Mouse (Mus musculus) liver, embryonic 12.5 days (tissue): Measurements from ENCODE around the gene Spa17. TPM values are rescaled to one million over a fixed set of nuclear protein-coding genes. Genes with fewer than 3 reads are reported as not detected.

Experiments used
- ATAC-seq: fragments of 200-750 bp; cut with Nextera tagmentation; 2 replicates; pipeline ENCODE4 v1.8.0; 2017; ENCODE audit warnings: moderate number of reproducible peaks, mild to moderate bottlenecking, moderate library complexity
- H3K27ac ChIP-seq: fragments of 300-500 bp; sonication (generic); 2 replicates; pipeline ENCODE4 v1.5.1; 2016; ENCODE audit warnings: mild to moderate bottlenecking
- H3K27me3 ChIP-seq: fragments of 300-500 bp; sonication (generic); replicated peaks from 2 replicates; pipeline ENCODE4 v1.6.1; 2016; ENCODE audit warnings: mild to moderate bottlenecking, moderate library complexity
- H3K36me3 ChIP-seq: fragments of 300-500 bp; sonication (generic); 2 replicates; pipeline ENCODE4 v1.6.1; 2016; ENCODE audit warnings: mild to moderate bottlenecking, moderate library complexity
- H3K4me1 ChIP-seq: fragments of 300-500 bp; sonication (generic); 2 replicates; pipeline ENCODE4 v1.6.1; 2016
- H3K4me2 ChIP-seq: fragments of 300-500 bp; sonication (generic); 2 replicates; pipeline ENCODE4 v1.6.1; 2016; ENCODE audit warnings: mild to moderate bottlenecking, moderate library complexity
- H3K4me3 ChIP-seq: fragments of 300-500 bp; sonication (generic); 2 replicates; pipeline ENCODE4 v1.5.1; 2016; ENCODE audit warnings: mild to moderate bottlenecking, moderate library complexity
- H3K9ac ChIP-seq: fragments of 300-500 bp; sonication (generic); 2 replicates; pipeline ENCODE4 v1.6.1; 2016; ENCODE audit warnings: mild to moderate bottlenecking, moderate library complexity
- H3K9me3 ChIP-seq: fragments of 300-500 bp; sonication (generic); replicated peaks from 2 replicates; pipeline ENCODE4 v1.6.1; 2016; ENCODE audit warnings: mild to moderate bottlenecking, moderate library complexity
- WGBS: fragments of 180-500 bp; shearing (Covaris S2); methylation state at CpG from one replicate; pipeline ENCODE4 v1.1.7; 2016; ENCODE audit not compliant: insufficient replicate concordance; 5-methylcytosine and 5-hydroxymethylcytosine counted together
- polyA plus RNA-seq: library from polyadenylated mRNA; unstranded; fragments of >200 nt; fragmentation: Nextera tagmentation; extraction: Ambion mirVana; gene quantifications from 2 replicates; pipeline ENCODE4 v1.2.1, GENCODE M21; 2016

The Spa17 gene
- polyA plus RNA-seq, 1 experiment from 2014 or later = 2.8 TPM

DNA sequence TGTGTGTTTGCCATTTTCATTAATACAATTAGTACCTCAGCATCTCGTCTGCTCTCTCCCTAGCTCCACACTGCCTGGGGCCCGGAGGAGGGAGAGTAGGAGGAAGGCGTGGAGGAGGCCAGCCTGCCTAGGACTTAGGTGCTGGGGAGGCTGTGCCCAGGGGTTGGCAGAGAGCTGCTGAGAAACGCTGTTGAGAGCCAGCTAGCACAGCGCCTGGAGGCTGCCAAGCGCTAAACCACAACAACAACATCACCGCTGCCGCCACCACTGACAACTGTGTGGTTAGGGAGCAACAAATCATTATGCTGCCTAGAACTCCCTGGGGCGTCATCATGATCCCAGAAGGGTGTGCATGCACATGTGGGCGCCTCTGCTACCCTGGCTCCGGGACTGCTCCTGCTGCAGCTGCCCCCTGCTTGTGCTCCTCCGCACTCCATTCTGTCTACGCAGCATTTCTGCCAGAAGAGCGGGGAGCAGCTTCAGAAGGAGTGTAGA, 37.0 kb downstream of the Spa17 start:
- ATAC-seq = peak; percentile 28; the same call in 1 of the 2 replicates
- no peaks in the 10 kb centered on the region for H3K36me3 ChIP-seq
- H3K9ac ChIP-seq = no peak overlapping the region
- no peak overlapping the region for H3K4me3 ChIP-seq
- H3K27ac ChIP-seq = no peak overlapping the region
- H3K9me3 ChIP-seq = no peaks in the 10 kb centered on the region
- H3K27me3 ChIP-seq = no peaks in the 10 kb centered on the region
- H3K4me1 ChIP-seq = peaks cover 24% of the 10 kb centered on the region
- WGBS = 31% methylated on average over 14 of the region's 14 CpGs
- peak overlapping the region; percentile 28; the same call in 1 of the 2 replicates for H3K4me2 ChIP-seq

DNA sequence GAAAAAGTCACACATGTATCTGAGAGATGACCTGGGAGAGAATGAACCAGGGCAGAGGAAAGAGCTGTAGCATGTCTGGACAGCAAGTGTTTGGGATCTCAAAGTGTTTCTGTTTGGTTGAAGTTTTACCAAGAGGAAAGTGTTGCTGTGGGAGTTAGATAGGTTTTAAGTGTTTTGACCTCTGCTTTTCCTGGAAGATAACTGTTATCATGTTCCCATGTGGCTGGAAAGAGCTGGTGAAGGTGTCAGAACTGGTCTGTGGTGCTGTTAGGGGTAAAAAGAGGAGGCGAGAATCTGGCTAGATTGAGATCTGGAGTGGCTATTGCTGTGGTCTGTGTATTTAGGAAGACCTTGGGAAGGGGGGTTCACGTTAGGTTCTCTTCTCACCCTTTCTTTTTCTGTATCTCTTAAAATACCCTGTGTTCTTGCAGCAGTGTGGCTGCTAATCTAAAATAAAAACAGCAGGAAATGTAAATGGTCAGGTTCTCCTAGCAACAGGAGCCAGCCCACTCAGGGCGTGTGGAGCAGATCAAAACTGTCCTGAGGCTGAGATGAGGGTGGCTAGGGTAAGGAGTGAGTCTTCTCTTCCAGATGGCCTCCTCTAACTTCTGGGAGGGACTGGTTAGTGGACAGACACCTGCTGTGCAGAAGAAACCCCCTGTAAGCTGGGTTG, 41.2 kb downstream of the Spa17 start:
- H3K9me3 ChIP-seq = no peaks in the 10 kb centered on the region
- H3K4me2 ChIP-seq = 0 out of 2 replicates have a peak overlapping the region, but pooled peaks have one; percentile 20
- 10% methylated on average over 3 of the region's 3 CpGs for WGBS
- H3K27ac ChIP-seq = peak overlapping the region; percentile 45
- ATAC-seq = peak; percentile 25
- H3K27me3 ChIP-seq = no peaks in the 10 kb centered on the region
- H3K36me3 ChIP-seq = no peaks in the 10 kb centered on the region
- no peak overlapping the region for H3K4me3 ChIP-seq
- H3K9ac ChIP-seq = no peak overlapping the region
- H3K4me1 ChIP-seq = peaks cover 62% of the 10 kb centered on the region

DNA sequence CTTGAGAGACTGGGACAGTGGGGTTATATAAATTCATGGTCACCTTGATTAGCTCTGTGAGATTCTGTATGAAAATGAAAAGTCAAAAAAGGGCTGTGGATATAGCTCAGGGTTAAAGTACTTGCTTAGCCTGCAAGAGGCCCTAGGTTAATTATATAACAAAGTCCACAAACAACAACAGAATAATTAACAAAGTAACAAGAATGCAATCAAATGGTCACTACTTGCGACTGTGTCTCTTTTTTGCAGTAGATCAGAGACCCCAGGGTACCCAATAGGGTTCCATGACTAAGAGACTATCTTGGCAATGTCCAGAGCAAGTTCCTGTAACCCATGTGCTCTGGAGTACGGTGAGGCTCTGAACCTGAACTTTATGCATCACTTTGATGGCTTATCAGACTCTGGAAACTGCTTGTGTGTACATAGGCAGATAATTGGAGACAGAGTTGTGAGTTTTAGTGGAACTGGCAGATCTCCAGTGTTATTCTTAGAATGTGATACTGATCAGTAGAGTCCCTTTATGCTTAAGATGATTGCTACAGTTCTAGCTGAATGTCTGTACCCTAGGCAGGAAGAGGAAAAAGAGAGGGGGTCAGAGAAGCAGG, 44.2 kb downstream of the Spa17 start:
- Histone ChIP-seq H3K9me3 (no peaks in the 10 kb centered on the region), H3K4me1 (peaks cover 77% of the 10 kb centered on the region), H3K27me3 (no peaks in the 10 kb centered on the region), H3K9ac (no peak overlapping the region), H3K4me2 (no peak overlapping the region), H3K36me3 (no peaks in the 10 kb centered on the region), H3K4me3 (no peak overlapping the region), H3K27ac (peak overlapping the region; percentile 36; the same call in 1 of the 2 replicates)
- ATAC-seq = peak; percentile 61
- WGBS = 43% methylated on average over 2 of the region's 2 CpGs

DNA sequence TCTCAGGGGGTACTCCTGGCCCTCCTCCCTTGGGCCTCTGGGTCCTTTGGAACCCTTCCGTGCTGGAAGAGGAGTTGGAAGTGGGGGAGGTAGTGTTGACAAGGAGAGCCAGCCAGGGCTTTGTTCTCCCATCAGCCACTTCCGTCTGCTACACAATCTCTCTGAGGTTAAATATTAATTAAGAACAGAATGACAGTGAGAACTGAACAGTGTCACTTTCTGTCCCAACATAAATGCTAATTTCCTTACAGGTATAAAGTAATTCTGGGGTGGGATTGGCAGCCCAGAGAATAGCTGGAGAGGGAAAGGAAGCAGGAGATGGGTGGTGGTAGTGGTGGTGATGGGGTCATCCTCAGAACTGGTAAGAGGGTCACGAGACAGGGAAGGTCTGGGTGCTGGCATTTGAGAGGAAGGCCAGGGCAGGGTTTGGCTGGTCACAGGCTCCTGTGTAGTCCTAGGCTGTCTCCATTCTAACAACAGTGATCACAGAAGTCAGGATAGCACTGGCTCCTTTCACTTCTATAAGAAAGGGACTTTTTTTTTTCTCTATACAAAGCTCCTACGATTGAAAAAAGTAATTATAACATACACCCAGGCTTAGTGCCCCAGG, 44.8 kb downstream of the Spa17 start:
- Histone ChIP-seq H3K4me2 (peak overlapping the region; percentile 57), H3K36me3 (no peaks in the 10 kb centered on the region), H3K4me1 (peaks cover 83% of the 10 kb centered on the region), H3K4me3 (no peak overlapping the region), H3K27ac (peak overlapping the region; percentile 42), H3K9me3 (no peaks in the 10 kb centered on the region), H3K27me3 (no peaks in the 10 kb centered on the region), H3K9ac (0 out of 2 replicates have a peak overlapping the region, but pooled peaks have one; percentile 1)
- 34% methylated on average over 4 of the region's 4 CpGs for WGBS
- peak; percentile 25; the same call in 1 of the 2 replicates for ATAC-seq

DNA sequence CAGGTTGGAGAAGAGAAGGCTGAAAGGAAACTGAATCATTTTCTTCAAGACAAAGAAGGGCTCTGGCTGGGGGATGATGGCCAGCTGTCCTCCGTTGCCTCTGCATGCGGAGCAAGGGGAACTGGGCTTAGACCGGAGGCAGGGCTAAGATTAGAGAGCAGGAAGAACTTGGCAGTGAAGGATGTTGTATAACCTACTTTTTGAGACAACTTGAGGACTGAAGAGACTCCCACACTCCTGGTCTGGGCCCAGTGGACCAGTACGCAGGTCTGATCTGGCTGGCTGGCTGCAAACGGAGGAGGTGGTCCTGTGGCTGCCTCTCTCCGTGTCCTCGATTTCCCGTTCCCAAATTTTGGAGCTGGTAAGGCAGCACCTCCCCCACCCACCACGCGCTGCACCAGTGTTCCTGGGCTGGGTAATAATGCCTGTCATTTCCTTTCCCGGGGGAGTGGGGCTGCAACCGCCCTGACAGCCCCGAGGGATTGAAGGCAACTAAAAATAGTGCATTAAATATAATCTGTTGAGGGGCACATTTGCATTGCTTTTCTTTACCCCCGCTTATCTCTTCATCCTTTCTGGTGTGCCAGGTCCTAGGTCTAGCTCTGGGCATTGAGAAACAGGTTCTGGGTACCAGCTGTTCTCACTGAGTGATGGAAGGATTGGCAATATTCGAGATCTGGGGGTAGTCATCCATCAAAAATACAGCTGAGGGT, 45.5 kb downstream of the Spa17 start:
- Histone ChIP-seq H3K36me3 (no peaks in the 10 kb centered on the region), H3K4me3 (peak overlapping the region; percentile 15), H3K27ac (peak overlapping the region; percentile 42), H3K4me1 (peaks cover 86% of the 10 kb centered on the region), H3K27me3 (no peaks in the 10 kb centered on the region), H3K9ac (peak overlapping the region; percentile 1; the same call in 1 of the 2 replicates), H3K9me3 (no peaks in the 10 kb centered on the region), H3K4me2 (peak overlapping the region; percentile 57)
- WGBS = 14% methylated on average over 15 of the region's 15 CpGs
- ATAC-seq = peak; percentile 33

DNA sequence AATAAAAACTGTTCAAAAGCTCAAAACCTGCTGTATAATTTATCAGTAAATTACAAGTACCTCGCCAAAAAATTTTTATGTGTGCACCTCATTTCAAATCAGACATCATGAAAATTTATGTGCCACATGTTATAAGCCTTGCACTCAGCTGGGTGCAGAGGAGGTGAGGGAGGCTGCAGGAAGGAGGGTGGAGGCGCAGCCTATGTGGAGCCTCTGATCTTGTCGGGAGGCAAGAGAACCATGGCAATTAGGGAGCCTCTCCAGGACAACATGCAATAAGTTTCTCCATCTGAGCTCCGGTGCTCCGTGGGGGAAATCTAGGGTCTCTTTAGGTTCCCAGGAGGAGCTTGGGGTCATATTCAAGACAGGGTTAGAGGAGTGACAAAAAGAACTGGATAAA, 46.1 kb downstream of the Spa17 start:
- 22% methylated on average over 5 of the region's 5 CpGs for WGBS
- Histone ChIP-seq H3K4me2 (peak overlapping the region; percentile 57), H3K36me3 (no peaks in the 10 kb centered on the region), H3K27me3 (no peaks in the 10 kb centered on the region), H3K4me1 (peaks cover 85% of the 10 kb centered on the region), H3K9me3 (no peaks in the 10 kb centered on the region), H3K27ac (peak overlapping the region; percentile 42), H3K9ac (peak overlapping the region; percentile 1; the same call in 1 of the 2 replicates), H3K4me3 (peak overlapping the region; percentile 15; the same call in 1 of the 2 replicates)
- peak; percentile 69 for ATAC-seq

DNA sequence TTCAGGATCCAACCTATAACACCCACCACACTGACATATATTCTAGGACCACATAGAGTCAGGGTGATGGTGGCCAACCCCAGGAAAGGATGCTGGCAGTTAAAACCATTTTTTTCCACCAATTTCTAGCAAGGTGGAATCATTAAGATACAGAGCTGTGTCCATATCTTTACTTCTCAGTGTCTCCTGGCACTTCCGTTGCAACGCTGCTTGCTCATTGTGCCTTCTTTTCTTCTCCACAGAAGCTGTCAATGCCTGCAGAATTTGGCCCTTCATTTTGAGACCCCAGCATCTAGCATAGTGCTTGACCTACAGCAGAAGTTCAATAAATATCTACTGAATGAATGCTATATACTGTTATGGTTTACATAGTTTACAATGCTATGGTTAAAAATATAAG, 46.5 kb downstream of the Spa17 start:
- H3K36me3 ChIP-seq = no peaks in the 10 kb centered on the region
- no peak overlapping the region for H3K9ac ChIP-seq
- H3K9me3 ChIP-seq = no peaks in the 10 kb centered on the region
- H3K4me3 ChIP-seq = no peak overlapping the region
- H3K27ac ChIP-seq = peak overlapping the region; percentile 39; the same call in 1 of the 2 replicates
- no peak for ATAC-seq
- H3K4me2 ChIP-seq = peak overlapping the region; percentile 57; the same call in 1 of the 2 replicates
- H3K4me1 ChIP-seq = peaks cover 85% of the 10 kb centered on the region
- 33% methylated on average over 2 of the region's 2 CpGs for WGBS
- H3K27me3 ChIP-seq = no peaks in the 10 kb centered on the region

DNA sequence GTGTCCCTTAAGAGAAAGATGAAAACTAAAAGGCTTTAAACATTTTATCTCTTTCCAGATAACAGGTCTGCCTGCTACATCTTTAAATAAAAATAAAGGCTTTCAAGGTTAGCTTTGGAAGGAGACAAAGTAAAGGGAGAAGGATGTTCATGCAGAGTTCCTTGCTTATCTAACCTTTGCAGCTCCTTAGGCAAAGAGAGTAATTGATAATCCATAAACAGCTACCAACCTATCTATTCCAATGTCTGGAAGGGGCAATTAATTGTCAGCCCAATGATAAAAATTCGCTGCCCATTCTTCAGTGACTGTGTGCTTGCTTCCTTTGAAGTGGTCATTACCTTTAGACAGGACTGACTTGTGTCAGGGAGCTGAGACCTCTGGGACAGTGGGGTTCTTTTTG, 49.7 kb downstream of the Spa17 start:
- Histone ChIP-seq H3K9me3 (no peaks in the 10 kb centered on the region), H3K9ac (no peak overlapping the region), H3K27me3 (no peaks in the 10 kb centered on the region; the same call in 1 of the 2 replicates), H3K4me2 (no peak overlapping the region), H3K27ac (no peak overlapping the region), H3K36me3 (no peaks in the 10 kb centered on the region), H3K4me1 (peaks cover 58% of the 10 kb centered on the region), H3K4me3 (no peak overlapping the region)
- 0% methylated on average over 1 of the region's 1 CpGs for WGBS
- ATAC-seq = no peak; the same call in 1 of the 2 replicates

DNA sequence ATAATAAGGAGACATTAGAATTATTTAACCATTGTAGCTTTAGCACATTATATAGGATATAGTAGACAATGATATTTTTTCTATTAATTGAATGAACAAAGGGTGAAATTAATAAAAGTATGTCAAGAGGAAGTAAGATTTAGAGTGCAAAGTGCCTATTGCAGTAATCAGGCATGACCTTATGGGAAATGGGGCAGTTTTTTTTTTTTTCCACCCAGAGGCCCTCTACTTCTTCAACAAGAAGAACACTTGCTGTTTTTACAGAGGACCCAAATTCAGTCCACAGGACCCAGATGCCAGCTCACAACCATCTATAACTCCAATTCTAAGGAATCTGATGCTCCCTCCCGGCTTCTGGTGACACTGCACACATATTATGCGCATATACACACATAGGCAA, 52.9 kb downstream of the Spa17 start:
- Histone ChIP-seq H3K4me1 (peaks cover 28% of the 10 kb centered on the region), H3K27ac (no peak overlapping the region), H3K4me3 (no peak overlapping the region), H3K36me3 (no peaks in the 10 kb centered on the region), H3K27me3 (peaks cover under 1% of the 10 kb centered on the region; the same call in 1 of the 2 replicates), H3K9me3 (no peaks in the 10 kb centered on the region), H3K9ac (no peak overlapping the region), H3K4me2 (no peak overlapping the region)
- WGBS = 81% methylated on average over 2 of the region's 2 CpGs
- no peak for ATAC-seq

DNA sequence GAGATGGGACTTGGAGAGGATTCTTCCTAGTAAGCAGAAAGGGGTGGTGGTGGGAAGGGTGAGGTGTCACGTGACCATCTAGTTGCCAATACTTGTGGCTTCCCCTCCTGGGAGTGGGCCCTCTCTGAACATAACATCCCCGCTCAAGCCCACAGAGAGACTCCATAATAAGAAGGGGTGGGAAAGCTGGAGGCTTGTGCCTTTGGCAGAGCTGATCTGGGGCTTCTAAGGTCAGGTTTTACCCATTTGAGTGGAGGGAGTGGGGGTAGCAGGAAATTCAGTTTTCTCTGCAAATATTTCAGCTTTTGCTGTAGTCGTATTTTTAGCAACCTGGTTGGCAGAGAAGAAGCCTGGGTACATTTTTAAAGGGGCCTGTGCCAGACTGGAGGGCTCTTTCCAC, 57.2 kb downstream of the Spa17 start:
- Histone ChIP-seq H3K27me3 (peaks cover 18% of the 10 kb centered on the region), H3K27ac (no peak overlapping the region), H3K9me3 (no peaks in the 10 kb centered on the region), H3K4me2 (no peak overlapping the region), H3K9ac (no peak overlapping the region), H3K4me1 (peaks cover 44% of the 10 kb centered on the region), H3K36me3 (no peaks in the 10 kb centered on the region), H3K4me3 (no peak overlapping the region)
- WGBS = 56% methylated on average over 3 of the region's 3 CpGs
- ATAC-seq = no peak

DNA sequence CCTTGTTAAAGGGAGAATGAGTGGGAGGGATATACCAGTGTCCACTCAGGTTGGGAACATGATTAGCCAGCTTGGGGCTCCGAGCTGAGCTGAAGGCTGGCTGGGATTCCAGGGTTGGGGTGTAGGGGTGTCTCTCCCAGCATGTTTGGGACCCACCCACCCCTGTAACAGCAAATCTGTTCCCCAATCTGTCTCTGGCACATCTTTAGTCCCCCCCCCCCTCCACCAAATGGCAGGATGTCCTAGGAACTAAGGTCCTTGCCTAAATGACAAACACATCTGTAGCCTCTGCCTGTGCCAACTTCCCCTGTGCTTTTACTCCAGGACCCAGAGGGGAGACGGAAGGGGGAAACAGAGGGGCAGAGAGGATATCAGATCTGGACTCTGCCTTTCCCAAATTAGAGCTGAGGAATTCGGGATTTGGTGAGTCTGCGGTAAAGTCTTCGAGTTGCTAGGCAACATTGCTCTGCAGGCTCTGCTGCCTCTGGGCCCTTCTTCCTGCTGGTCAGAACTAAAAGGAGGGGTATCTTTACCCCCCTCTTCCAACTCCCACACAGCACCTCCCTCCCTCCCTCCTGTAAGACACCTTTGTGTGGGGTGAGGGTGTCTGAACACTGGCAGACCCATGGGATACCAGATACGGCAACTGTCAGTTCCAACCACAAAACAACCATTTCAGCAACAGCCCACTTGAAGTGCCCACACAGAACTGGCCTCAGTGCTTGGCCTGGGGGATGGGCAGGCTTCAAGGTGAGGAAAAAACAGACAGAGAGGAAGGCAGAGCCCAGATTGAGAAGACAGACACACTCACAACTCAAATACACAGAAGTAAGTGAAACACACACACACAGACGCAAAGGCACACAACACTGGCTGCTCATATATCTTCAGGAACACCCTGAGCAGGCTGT, 58.4 kb downstream of the Spa17 start, which contains the start of gene Siae:
Gene Siae, plus strand, starts transcription at position 861 of the 911 bp plus-strand sequence.
- Histone ChIP-seq H3K4me2 (no peak within 1 kb of the TSS), H3K4me1 (peaks cover 46% of the 10 kb centered on the region), H3K9me3 (no peaks in the 10 kb centered on the region), H3K36me3 (no peaks in the 10 kb centered on the region), H3K9ac (no peak within 1 kb of the TSS), H3K4me3 (no peak within 1 kb of the TSS), H3K27me3 (peaks cover 31% of the 10 kb centered on the region), H3K27ac (peak within 1 kb of the TSS; percentile 47)
- WGBS = 27% methylated on average over 7 of the region's 7 CpGs
- ATAC-seq = no peak
